Mouse (Mus musculus) heart, embryonic 11.5 days (tissue): ENCODE data around the gene Abcf2. TPM values are rescaled to one million over a fixed set of nuclear protein-coding genes. Genes with fewer than 3 reads are reported as not detected.

Experiments used
- ATAC-seq: fragments of 200-750 bp; cut with Nextera tagmentation; replicated peaks from 2 replicates; pipeline ENCODE4 v1.8.0; 2017; ENCODE audit warnings: moderate library complexity; ENCODE audit not compliant: insufficient number of reproducible peaks, low FRiP score, low TSS enrichment
- H3K27ac ChIP-seq: fragments of 300-500 bp; sonication (generic); 2 replicates; pipeline ENCODE4 v1.5.1; 2014; ENCODE audit warnings: mild to moderate bottlenecking, low read depth, low read length
- H3K27me3 ChIP-seq: fragments of 300-500 bp; sonication (generic); 2 replicates; pipeline ENCODE4 v1.6.1; 2014; ENCODE audit warnings: mild to moderate bottlenecking, low read length, mixed read lengths; ENCODE audit not compliant: control insufficient read depth, insufficient read depth
- H3K36me3 ChIP-seq: fragments of 300-500 bp; sonication (generic); 2 replicates; pipeline ENCODE4 v1.6.1; 2014; ENCODE audit warnings: mild to moderate bottlenecking, low read length, moderate library complexity, mixed read lengths; ENCODE audit not compliant: control insufficient read depth, insufficient read depth
- H3K4me1 ChIP-seq: fragments of 300-500 bp; sonication (generic); 2 replicates; pipeline ENCODE4 v1.6.1; 2014; ENCODE audit warnings: low read length; ENCODE audit not compliant: control insufficient read depth, insufficient read depth
- H3K4me2 ChIP-seq: fragments of 300-500 bp; sonication (generic); 2 replicates; pipeline ENCODE4 v1.6.1; 2014; ENCODE audit warnings: mild to moderate bottlenecking, moderate library complexity
- H3K4me3 ChIP-seq: fragments of 300-500 bp; sonication (generic); 2 replicates; pipeline ENCODE4 v1.5.1; 2014; ENCODE audit warnings: low read depth, low read length
- H3K9ac ChIP-seq: fragments of 300-500 bp; sonication (generic); 2 replicates; pipeline ENCODE4 v1.6.1; 2014; ENCODE audit warnings: mild to moderate bottlenecking, low read depth, low read length, moderate library complexity
- H3K9me3 ChIP-seq: fragments of 300-500 bp; sonication (generic); replicated peaks from 2 replicates; pipeline ENCODE4 v1.6.1; 2016; ENCODE audit warnings: low read length; ENCODE audit not compliant: control insufficient read depth
- WGBS: fragments of 180-500 bp; shearing (Covaris S2); extraction: QIAGEN DNeasy Blood & Tissue Kit; methylation state at CpG from one replicate; pipeline ENCODE4 v1.1.7; 2014; ENCODE audit not compliant: insufficient replicate concordance; 5-methylcytosine and 5-hydroxymethylcytosine counted together
- polyA plus RNA-seq: library from polyadenylated mRNA; unstranded; fragments of >200 nt; fragmentation: Nextera tagmentation; extraction: Ambion mirVana; gene quantifications from 2 replicates; pipeline ENCODE4 v1.2.1, GENCODE M21; 2014

Gene Abcf2
- polyA plus RNA-seq, 1 experiment from 2014 or later = 78.6 TPM

DNA sequence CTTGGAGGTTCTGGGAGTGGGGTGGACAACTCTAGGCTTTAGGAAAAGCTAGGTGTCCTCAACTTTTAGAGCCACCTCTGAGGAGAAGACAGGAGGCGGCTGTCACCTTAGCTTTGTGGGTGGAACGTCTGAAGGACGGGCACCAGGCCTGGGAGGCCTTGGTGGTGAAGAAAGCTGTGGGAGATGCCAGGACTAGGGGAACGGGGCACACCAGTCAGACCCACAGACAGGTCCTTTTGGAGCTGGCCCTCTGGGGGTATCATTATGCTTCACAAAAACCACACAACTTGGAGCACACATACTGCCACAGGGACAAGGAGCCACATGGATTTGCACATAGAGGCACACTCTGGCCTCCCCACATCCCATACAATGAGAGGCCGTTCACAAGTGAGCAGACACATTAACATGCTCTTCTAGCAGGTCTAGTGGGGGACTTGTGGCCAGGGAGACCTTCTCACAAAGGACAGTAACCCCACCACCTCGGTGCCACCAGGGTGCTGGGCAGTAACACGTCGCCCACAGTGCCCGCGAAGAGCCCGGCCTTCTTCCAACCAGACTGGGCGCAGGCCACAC is 26.9 kb upstream of the Abcf2 start:
- peaks cover 46% of the 10 kb centered on the region for H3K4me1 ChIP-seq
- H3K4me2 ChIP-seq = peak overlapping the region; percentile 94
- WGBS = 10% methylated on average over 12 of the region's 12 CpGs
- no peak for ATAC-seq
- no peaks in the 10 kb centered on the region for H3K9me3 ChIP-seq
- H3K9ac ChIP-seq = peak overlapping the region; percentile 93
- no peaks in the 10 kb centered on the region for H3K36me3 ChIP-seq
- peak overlapping the region; percentile 69 for H3K4me3 ChIP-seq
- peak overlapping the region; percentile 100 for H3K27ac ChIP-seq
- H3K27me3 ChIP-seq = no peaks in the 10 kb centered on the region; the same call in 1 of the 2 replicates

- WGBS = 48% methylated on average over 8 of the region's 8 CpGs
- peak overlapping the region; percentile 94 for H3K4me2 ChIP-seq
- H3K4me1 ChIP-seq = peaks cover 47% of the 10 kb centered on the region
- peak overlapping the region; percentile 93; the same call in 1 of the 2 replicates for H3K9ac ChIP-seq
- no peak for ATAC-seq
- no peaks in the 10 kb centered on the region; the same call in 1 of the 2 replicates for H3K27me3 ChIP-seq
- H3K27ac ChIP-seq = peak overlapping the region; percentile 100
- H3K36me3 ChIP-seq = no peaks in the 10 kb centered on the region
- no peaks in the 10 kb centered on the region for H3K9me3 ChIP-seq
- no peak overlapping the region for H3K4me3 ChIP-seq
These were observed 26.3 kb upstream of the Abcf2 start for GRCm38 (mm10) chr5:24603431-24604010.

GRCm38 (mm10) chr5:24602751-24603343 is 25.6 kb upstream of the Abcf2 start:
- peak overlapping the region; percentile 91 for H3K9ac ChIP-seq
- H3K4me2 ChIP-seq = peak overlapping the region; percentile 94
- WGBS = 1% methylated on average over 16 of the region's 16 CpGs
- H3K4me3 ChIP-seq = peak overlapping the region; percentile 74
- ATAC-seq = peak; percentile 40; the same call in 1 of the 2 replicates
- peak overlapping the region; percentile 100 for H3K27ac ChIP-seq
- no peaks in the 10 kb centered on the region for H3K36me3 ChIP-seq
- H3K9me3 ChIP-seq = no peaks in the 10 kb centered on the region
- H3K27me3 ChIP-seq = no peaks in the 10 kb centered on the region; the same call in 1 of the 2 replicates
- peaks cover 53% of the 10 kb centered on the region for H3K4me1 ChIP-seq

DNA sequence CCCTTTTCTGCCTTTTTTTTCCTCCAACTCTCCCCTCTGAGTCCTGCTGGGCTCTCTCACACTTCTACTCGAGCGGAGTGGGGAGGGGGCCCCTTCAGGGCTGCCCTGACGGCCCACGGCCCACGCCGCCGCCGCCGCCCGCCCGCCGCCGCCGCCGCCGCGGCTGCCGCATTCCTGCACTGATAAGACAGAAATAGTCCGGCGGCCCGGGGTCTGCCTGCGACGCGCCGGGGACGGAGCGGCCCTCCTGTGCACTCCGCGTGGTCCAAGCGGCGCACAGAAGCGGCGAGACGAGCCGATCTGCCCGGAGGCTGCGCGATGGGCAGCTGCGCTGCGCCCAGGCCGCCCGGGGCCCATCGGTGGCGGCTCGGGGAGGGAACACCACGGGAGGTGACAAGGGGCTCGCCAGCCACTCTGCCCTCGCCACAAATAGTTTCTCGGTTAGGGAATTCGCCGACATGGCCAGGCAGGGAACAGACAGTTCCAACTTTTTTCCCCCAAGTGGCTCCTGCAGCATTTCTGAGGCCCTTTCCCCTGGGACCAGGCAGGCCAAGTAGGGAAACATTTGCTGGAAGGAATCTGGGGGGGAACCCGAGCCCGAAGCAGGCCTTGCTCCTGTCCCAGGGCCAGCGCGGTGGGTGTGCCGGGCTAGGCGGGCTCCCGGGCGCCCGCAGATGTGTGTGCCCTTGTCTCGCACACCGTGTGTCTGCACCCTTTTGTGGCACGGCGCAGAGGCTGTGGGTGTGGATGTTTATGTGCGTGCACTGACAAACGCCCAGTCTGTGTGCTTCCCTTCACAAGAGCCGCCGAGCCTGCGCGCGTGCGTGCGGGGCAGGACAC is 24.9 kb upstream of the Abcf2 start:
- H3K4me2 ChIP-seq = peak overlapping the region; percentile 94
- under 1% methylated on average over 73 of the region's 73 CpGs for WGBS
- H3K4me1 ChIP-seq = peaks cover 54% of the 10 kb centered on the region
- H3K4me3 ChIP-seq = peak overlapping the region; percentile 74
- H3K27ac ChIP-seq = peak overlapping the region; percentile 100
- H3K9me3 ChIP-seq = no peaks in the 10 kb centered on the region
- peak; percentile 46; the same call in 1 of the 2 replicates for ATAC-seq
- no peaks in the 10 kb centered on the region for H3K36me3 ChIP-seq
- H3K9ac ChIP-seq = peak overlapping the region; percentile 91
- H3K27me3 ChIP-seq = no peaks in the 10 kb centered on the region; the same call in 1 of the 2 replicates

- Histone ChIP-seq H3K4me1 (peaks cover 52% of the 10 kb centered on the region), H3K9ac (peak overlapping the region; percentile 91), H3K4me2 (peak overlapping the region; percentile 94), H3K36me3 (no peaks in the 10 kb centered on the region), H3K27ac (peak overlapping the region; percentile 100), H3K27me3 (no peaks in the 10 kb centered on the region; the same call in 1 of the 2 replicates), H3K9me3 (no peaks in the 10 kb centered on the region), H3K4me3 (peak overlapping the region; percentile 74)
- ATAC-seq = no peak
- under 1% methylated on average over 32 of the region's 33 CpGs for WGBS
These were observed 24.0 kb upstream of the Abcf2 start for GRCm38 (mm10) chr5:24601071-24601835.

- H3K4me2 ChIP-seq = peak overlapping the region; percentile 94
- ATAC-seq = no peak
- H3K9me3 ChIP-seq = no peaks in the 10 kb centered on the region
- peak overlapping the region; percentile 74 for H3K4me3 ChIP-seq
- H3K4me1 ChIP-seq = peaks cover 46% of the 10 kb centered on the region
- H3K27ac ChIP-seq = 0 out of 2 replicates have a peak overlapping the region, but pooled peaks have one; percentile 25
- H3K36me3 ChIP-seq = peaks cover 5% of the 10 kb centered on the region; the same call in 1 of the 2 replicates
- no peaks in the 10 kb centered on the region; the same call in 1 of the 2 replicates for H3K27me3 ChIP-seq
- whole genome bisulfite sequencing = 51% methylated on average over 2 of the region's 2 CpGs
- peak overlapping the region; percentile 91; the same call in 1 of the 2 replicates for H3K9ac ChIP-seq
These were observed 23.0 kb upstream of the Abcf2 start for GRCm38 (mm10) chr5:24600236-24600635.

- Histone ChIP-seq H3K4me1 (peaks cover 43% of the 10 kb centered on the region), H3K9me3 (no peaks in the 10 kb centered on the region), H3K9ac (peak overlapping the region; percentile 61; the same call in 1 of the 2 replicates), H3K4me2 (peak overlapping the region; percentile 69), H3K4me3 (peak overlapping the region; percentile 43), H3K27ac (0 out of 2 replicates have a peak overlapping the region, but pooled peaks have one; percentile 10), H3K36me3 (peaks cover 14% of the 10 kb centered on the region), H3K27me3 (no peaks in the 10 kb centered on the region; the same call in 1 of the 2 replicates)
- 10% methylated on average over 8 of the region's 8 CpGs for whole genome bisulfite sequencing
- no peak for ATAC-seq
These were observed 21.9 kb upstream of the Abcf2 start for GRCm38 (mm10) chr5:24599137-24599536.
